ENCODE assay signal across 9 mouse cellular contexts in the genomic region with DNA sequence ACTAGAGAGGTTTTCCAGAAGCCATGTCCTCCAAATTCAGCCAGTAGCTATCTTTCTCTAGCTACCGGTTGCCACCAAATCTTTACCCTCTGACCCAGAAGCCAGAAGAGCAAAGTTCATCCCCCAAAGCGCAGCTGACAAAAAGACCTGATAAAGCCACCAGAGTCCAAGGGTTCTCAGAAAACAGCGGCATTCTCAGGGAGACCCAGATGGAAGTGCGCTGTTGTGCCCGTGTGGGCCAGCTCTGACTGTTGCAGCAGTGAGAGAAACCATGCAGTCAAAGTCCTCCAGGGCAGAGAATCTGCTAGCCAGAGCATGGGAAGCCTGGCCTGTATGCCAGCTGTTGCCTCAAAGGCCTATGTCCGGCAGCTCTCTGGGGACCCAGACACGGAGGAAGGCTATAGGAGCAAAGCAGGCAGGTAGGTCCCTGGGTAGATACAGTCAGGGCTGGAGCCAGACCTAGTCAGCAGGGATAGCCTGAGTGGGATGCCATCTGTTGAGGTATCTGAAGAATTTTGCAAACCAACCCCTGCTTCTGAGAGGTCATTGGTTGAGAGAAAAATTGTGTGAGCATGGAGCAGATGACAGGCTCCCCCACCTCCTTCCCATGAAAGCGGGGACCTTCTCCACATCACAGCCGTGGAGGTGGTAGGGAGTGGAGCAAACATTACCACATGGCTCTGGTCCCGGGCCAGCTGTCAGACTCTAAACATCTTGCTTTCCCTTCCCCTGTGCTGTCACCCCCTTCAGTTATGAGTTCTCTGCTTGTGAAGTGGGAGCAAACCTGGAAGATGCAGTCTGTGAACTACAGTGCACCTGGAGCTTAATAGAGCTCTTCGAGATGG. TPM values are rescaled to one million over a fixed set of nuclear protein-coding genes. Genes with fewer than 3 reads are reported as not detected.
DNase-seq lines count a peak whose midpoint lies in the region; ATAC-seq lines count a peak whose summit lies in the region.
"Had no signal": no experiment of that assay in that cellular context is flagged by ENCODE, and none has a peak within 500 bp of the region (broad histone marks: within the 10 kb centered on the region; RNA-seq: fewer than 3 reads in every experiment).

No protein-coding gene starts in this region.

- no peaks in the 10 kb centered on the region for H3K27me3 ChIP-seq in embryonic facial prominence, embryonic 14.5 days (replicated peaks; ENCODE audit: control insufficient read depth, insufficient read depth, low read length)
- H3K27me3 ChIP-seq in embryonic facial prominence, embryonic 10.5 days (replicated peaks; ENCODE audit: low read depth, poor library complexity, severe bottlenecking), result peaks cover 9% of the 10 kb centered on the region
- H3K27me3 ChIP-seq in limb, embryonic 13.5 days, result 0 out of 2 replicates have a peak, but pooled peaks cover 2% of the 10 kb centered on the region
- H3K27me3 ChIP-seq in limb, embryonic 10.5 days (ENCODE audit: low read depth, poor library complexity, severe bottlenecking), result peaks cover 22% of the 10 kb centered on the region
- 0 out of 2 replicates have a peak, but pooled peaks cover 2% of the 10 kb centered on the region for H3K27me3 ChIP-seq in kidney, embryonic 16.5 days (ENCODE audit: insufficient read depth, low read length)
- 0 out of 2 replicates have a peak, but pooled peaks cover 6% of the 10 kb centered on the region for H3K27me3 ChIP-seq in neural tube, embryonic 15.5 days (replicated peaks)
- H3K27me3 ChIP-seq in midbrain, embryonic 10.5 days (ENCODE audit: low read depth, poor library complexity, severe bottlenecking), result peaks cover 11% of the 10 kb centered on the region
- H3K27me3 ChIP-seq: embryonic facial prominence, embryonic 15.5 days had no signal

- H3K27ac ChIP-seq in embryonic facial prominence, embryonic 14.5 days (replicated peaks; ENCODE audit: low read depth, low read length), result no peak overlapping the region
- no peak overlapping the region for H3K27ac ChIP-seq in embryonic facial prominence, embryonic 10.5 days (replicated peaks)
- H3K27ac ChIP-seq in limb, embryonic 13.5 days, result no peak overlapping the region
- H3K27ac ChIP-seq in limb, embryonic 10.5 days, result no peak overlapping the region
- H3K27ac ChIP-seq in kidney, embryonic 16.5 days (ENCODE audit: low read length), result no peak overlapping the region
- no peak overlapping the region for H3K27ac ChIP-seq in neural tube, embryonic 15.5 days (replicated peaks)
- no peak overlapping the region for H3K27ac ChIP-seq in midbrain, embryonic 10.5 days (replicated peaks)
- H3K27ac ChIP-seq: embryonic facial prominence, embryonic 15.5 days had no signal

- no peak for ATAC-seq in embryonic facial prominence, embryonic 14.5 days (ENCODE audit: low read depth)
- peak; percentile 42; the same call in 1 of the 2 replicates for ATAC-seq in limb, embryonic 13.5 days (ENCODE audit: low FRiP score, low read depth)
- ATAC-seq in kidney, embryonic 16.5 days (ENCODE audit: low FRiP score, low TSS enrichment), result no peak
- no peak for ATAC-seq in neural tube, embryonic 15.5 days (ENCODE audit: low FRiP score)

- H3K9ac ChIP-seq in embryonic facial prominence, embryonic 14.5 days (ENCODE audit: low read depth, low read length), result no peak overlapping the region
- no peak overlapping the region; the same call in 1 of the 2 replicates for H3K9ac ChIP-seq in limb, embryonic 13.5 days
- H3K9ac ChIP-seq in kidney, embryonic 16.5 days (replicated peaks; ENCODE audit: low read length), result 0 out of 2 replicates have a peak overlapping the region, but pooled peaks have one; percentile 22
- no peak overlapping the region for H3K9ac ChIP-seq in neural tube, embryonic 15.5 days (replicated peaks)
- H3K9ac ChIP-seq: embryonic facial prominence, embryonic 15.5 days had no signal

- no peaks in the 10 kb centered on the region; the same call in 1 of the 2 replicates for H3K4me1 ChIP-seq in embryonic facial prominence, embryonic 14.5 days (ENCODE audit: control insufficient read depth, insufficient read depth, low read length)
- H3K4me1 ChIP-seq in embryonic facial prominence, embryonic 10.5 days, result peaks cover 15% of the 10 kb centered on the region
- peaks cover 26% of the 10 kb centered on the region for H3K4me1 ChIP-seq in limb, embryonic 13.5 days
- H3K4me1 ChIP-seq in limb, embryonic 10.5 days, result peaks cover 9% of the 10 kb centered on the region
- H3K4me1 ChIP-seq in kidney, embryonic 16.5 days (ENCODE audit: insufficient read depth, low read length), result peaks cover 18% of the 10 kb centered on the region
- H3K4me1 ChIP-seq in neural tube, embryonic 15.5 days, result peaks cover 14% of the 10 kb centered on the region
- peaks cover 16% of the 10 kb centered on the region for H3K4me1 ChIP-seq in midbrain, embryonic 10.5 days

- H3K36me3 ChIP-seq in embryonic facial prominence, embryonic 14.5 days (ENCODE audit: control insufficient read depth, insufficient read depth, low read length), result peaks cover 35% of the 10 kb centered on the region
- peaks cover 46% of the 10 kb centered on the region for H3K36me3 ChIP-seq in embryonic facial prominence, embryonic 10.5 days (replicated peaks)
- H3K36me3 ChIP-seq in limb, embryonic 13.5 days, result peaks cover 39% of the 10 kb centered on the region
- H3K36me3 ChIP-seq in limb, embryonic 10.5 days, result peaks cover 40% of the 10 kb centered on the region
- peaks cover 10% of the 10 kb centered on the region for H3K36me3 ChIP-seq in kidney, embryonic 16.5 days (ENCODE audit: insufficient read depth, low read length)
- peaks cover 34% of the 10 kb centered on the region for H3K36me3 ChIP-seq in neural tube, embryonic 15.5 days
- peaks cover 33% of the 10 kb centered on the region for H3K36me3 ChIP-seq in midbrain, embryonic 10.5 days

- H3K4me3 ChIP-seq in embryonic facial prominence, embryonic 14.5 days (ENCODE audit: low read depth, low read length), result no peak overlapping the region
- H3K4me3 ChIP-seq in embryonic facial prominence, embryonic 10.5 days, result no peak overlapping the region
- no peak overlapping the region for H3K4me3 ChIP-seq in limb, embryonic 13.5 days
- H3K4me3 ChIP-seq in limb, embryonic 10.5 days, result no peak overlapping the region
- no peak overlapping the region for H3K4me3 ChIP-seq in kidney, embryonic 16.5 days (ENCODE audit: low read length)
- no peak overlapping the region for H3K4me3 ChIP-seq in neural tube, embryonic 15.5 days (replicated peaks)
- no peak overlapping the region for H3K4me3 ChIP-seq in midbrain, embryonic 10.5 days
- H3K4me3 ChIP-seq: embryonic facial prominence, embryonic 15.5 days had no signal

- peak; percentile 26 for DNase-seq in embryonic facial prominence, embryonic 14.5 days (ENCODE audit: low spot score)
- DNase-seq in embryonic facial prominence, embryonic 10.5 days (ENCODE audit: low spot score), result no peak
- DNase-seq in limb, embryonic 10.5 days (ENCODE audit: low spot score), result no peak
- DNase-seq in lung, postnatal 36 days, result peak; percentile 36
- no peak for DNase-seq in midbrain, embryonic 10.5 days (ENCODE audit: low spot score)

- 64% methylated on average over 11 of the region's 11 CpGs for WGBS in embryonic facial prominence, embryonic 14.5 days
- WGBS in embryonic facial prominence, embryonic 10.5 days, result 79% methylated on average over 11 of the region's 11 CpGs
- 66% methylated on average over 11 of the region's 11 CpGs for WGBS in limb, embryonic 13.5 days
- 87% methylated on average over 11 of the region's 11 CpGs for WGBS in limb, embryonic 10.5 days
- 57% methylated on average over 11 of the region's 11 CpGs for WGBS in kidney, embryonic 16.5 days
- WGBS in neural tube, embryonic 15.5 days, result 81% methylated on average over 11 of the region's 11 CpGs
- 88% methylated on average over 11 of the region's 11 CpGs for WGBS in midbrain, embryonic 10.5 days

- no peak overlapping the region for H3K4me2 ChIP-seq in embryonic facial prominence, embryonic 14.5 days (ENCODE audit: low read depth, low read length)
- H3K4me2 ChIP-seq in limb, embryonic 13.5 days (replicated peaks), result no peak overlapping the region
- H3K4me2 ChIP-seq in kidney, embryonic 16.5 days (replicated peaks; ENCODE audit: low read depth, low read length), result no peak overlapping the region; the same call in 1 of the 2 replicates
- H3K4me2 ChIP-seq in neural tube, embryonic 15.5 days, result no peak overlapping the region
- H3K4me2 ChIP-seq: embryonic facial prominence, embryonic 15.5 days had no signal

- H3K9me3 ChIP-seq in embryonic facial prominence, embryonic 14.5 days (ENCODE audit: control insufficient read depth, low read length), result no peaks in the 10 kb centered on the region
- H3K9me3 ChIP-seq in embryonic facial prominence, embryonic 10.5 days, result no peaks in the 10 kb centered on the region
- H3K9me3 ChIP-seq in limb, embryonic 13.5 days, result no peaks in the 10 kb centered on the region
- H3K9me3 ChIP-seq in limb, embryonic 10.5 days (replicated peaks), result no peaks in the 10 kb centered on the region
- H3K9me3 ChIP-seq in kidney, embryonic 16.5 days (ENCODE audit: low read length), result no peaks in the 10 kb centered on the region
- no peaks in the 10 kb centered on the region for H3K9me3 ChIP-seq in neural tube, embryonic 15.5 days (replicated peaks)
- H3K9me3 ChIP-seq in midbrain, embryonic 10.5 days (replicated peaks), result no peaks in the 10 kb centered on the region
- H3K9me3 ChIP-seq: embryonic facial prominence, embryonic 15.5 days had no signal

RNA-seq across cellular contexts. Expression of gene Tagln, which starts 3.1 kb away (rescaled TPM):
- 52.6 and 59.1 TPM in 2 replicates for polyA plus RNA-seq in embryonic facial prominence, embryonic 14.5 days (2014; fragmentation: Nextera tagmentation; extraction: Ambion mirVana)
- polyA plus RNA-seq in embryonic facial prominence, embryonic 10.5 days (2016; fragmentation: Nextera tagmentation; extraction: Ambion mirVana), result 12.4 and 15.1 TPM in 2 replicates
- polyA plus RNA-seq in limb, embryonic 13.5 days (2015; fragmentation: Nextera tagmentation; extraction: Ambion mirVana), result 17.3 and 19.1 TPM in 2 replicates
- 4.7 and 6.0 TPM in 2 replicates for polyA plus RNA-seq in limb, embryonic 10.5 days (2016; fragmentation: Nextera tagmentation; extraction: Ambion mirVana)
- 92.3 and 154 TPM in 2 replicates for polyA plus RNA-seq in kidney, embryonic 16.5 days (2015; fragmentation: Nextera tagmentation; extraction: Ambion mirVana)
- 8.5 and 44.8 TPM in 2 replicates for polyA plus RNA-seq in neural tube, embryonic 15.5 days (2015; fragmentation: Nextera tagmentation; extraction: Ambion mirVana)
- 25.5 and 28.8 TPM in 2 replicates for polyA plus RNA-seq in midbrain, embryonic 10.5 days (2016; fragmentation: Nextera tagmentation; extraction: Ambion mirVana)

RNA-seq across cellular contexts. Expression of gene Sidt2, which starts 22.3 kb away (rescaled TPM):
- polyA plus RNA-seq in embryonic facial prominence, embryonic 14.5 days (2014; fragmentation: Nextera tagmentation; extraction: Ambion mirVana), result 47.9 and 50.4 TPM in 2 replicates
- 24.7 and 27.4 TPM in 2 replicates for polyA plus RNA-seq in embryonic facial prominence, embryonic 10.5 days (2016; fragmentation: Nextera tagmentation; extraction: Ambion mirVana)
- polyA plus RNA-seq in limb, embryonic 13.5 days (2015; fragmentation: Nextera tagmentation; extraction: Ambion mirVana), result 40.0 and 40.2 TPM in 2 replicates
- polyA plus RNA-seq in limb, embryonic 10.5 days (2016; fragmentation: Nextera tagmentation; extraction: Ambion mirVana), result 26.0 and 28.6 TPM in 2 replicates
- 44.5 and 45.8 TPM in 2 replicates for polyA plus RNA-seq in kidney, embryonic 16.5 days (2015; fragmentation: Nextera tagmentation; extraction: Ambion mirVana)
- polyA plus RNA-seq in neural tube, embryonic 15.5 days (2015; fragmentation: Nextera tagmentation; extraction: Ambion mirVana), result 49.2 and 55.1 TPM in 2 replicates
- polyA plus RNA-seq in midbrain, embryonic 10.5 days (2016; fragmentation: Nextera tagmentation; extraction: Ambion mirVana), result 23.7 and 27.3 TPM in 2 replicates

RNA-seq across cellular contexts. Expression of gene Rnf214, which starts 26.1 kb away (rescaled TPM):
- 47.7 and 50.3 TPM in 2 replicates for polyA plus RNA-seq in embryonic facial prominence, embryonic 14.5 days (2014; fragmentation: Nextera tagmentation; extraction: Ambion mirVana)
- 61.5 and 66.8 TPM in 2 replicates for polyA plus RNA-seq in embryonic facial prominence, embryonic 10.5 days (2016; fragmentation: Nextera tagmentation; extraction: Ambion mirVana)
- 66.7 and 70.6 TPM in 2 replicates for polyA plus RNA-seq in limb, embryonic 13.5 days (2015; fragmentation: Nextera tagmentation; extraction: Ambion mirVana)
- 52.0 and 61.2 TPM in 2 replicates for polyA plus RNA-seq in limb, embryonic 10.5 days (2016; fragmentation: Nextera tagmentation; extraction: Ambion mirVana)
- polyA plus RNA-seq in kidney, embryonic 16.5 days (2015; fragmentation: Nextera tagmentation; extraction: Ambion mirVana), result 50.5 and 62.7 TPM in 2 replicates
- 77.0 and 83.6 TPM in 2 replicates for polyA plus RNA-seq in neural tube, embryonic 15.5 days (2015; fragmentation: Nextera tagmentation; extraction: Ambion mirVana)
- polyA plus RNA-seq in midbrain, embryonic 10.5 days (2016; fragmentation: Nextera tagmentation; extraction: Ambion mirVana), result 70.2 and 81.9 TPM in 2 replicates

RNA-seq across cellular contexts. Expression of gene Pcsk7, which starts 26.5 kb away (rescaled TPM):
- polyA plus RNA-seq in embryonic facial prominence, embryonic 14.5 days (2014; fragmentation: Nextera tagmentation; extraction: Ambion mirVana), result 16.3 and 18.9 TPM in 2 replicates
- polyA plus RNA-seq in embryonic facial prominence, embryonic 10.5 days (2016; fragmentation: Nextera tagmentation; extraction: Ambion mirVana), result 18.9 and 21.2 TPM in 2 replicates
- 21.8 and 23.5 TPM in 2 replicates for polyA plus RNA-seq in limb, embryonic 13.5 days (2015; fragmentation: Nextera tagmentation; extraction: Ambion mirVana)
- 17.3 and 23.5 TPM in 2 replicates for polyA plus RNA-seq in limb, embryonic 10.5 days (2016; fragmentation: Nextera tagmentation; extraction: Ambion mirVana)
- 23.2 and 24.9 TPM in 2 replicates for polyA plus RNA-seq in kidney, embryonic 16.5 days (2015; fragmentation: Nextera tagmentation; extraction: Ambion mirVana)
- polyA plus RNA-seq in neural tube, embryonic 15.5 days (2015; fragmentation: Nextera tagmentation; extraction: Ambion mirVana), result 25.0 and 25.8 TPM in 2 replicates
- polyA plus RNA-seq in midbrain, embryonic 10.5 days (2016; fragmentation: Nextera tagmentation; extraction: Ambion mirVana), result 18.7 and 23.4 TPM in 2 replicates

Comparison
In these comparisons a context has a peak if more than half of its experiments do, and no peak if none do; other contexts are left out.
1. DNase-seq: peak in embryonic facial prominence, embryonic 14.5 days (single experiment) and lung, postnatal 36 days (single experiment); none in embryonic facial prominence, embryonic 10.5 days (single experiment), limb, embryonic 10.5 days (single experiment) and midbrain, embryonic 10.5 days (single experiment).